Mouse (Mus musculus) C2C12 (cell line): ENCODE data around the gene Cfap97d1. TPM values are rescaled to one million over a fixed set of nuclear protein-coding genes. Genes with fewer than 3 reads are reported as not detected.

Experiments
- H3K27me3 ChIP-seq: one replicate; pipeline ENCODE4 v1.6.1; 2011; ENCODE audit not compliant: control insufficient read depth, insufficient read depth, insufficient read length
- H3K36me3 ChIP-seq: one replicate; pipeline ENCODE4 v1.6.1; 2011; ENCODE audit not compliant: control insufficient read depth, insufficient read depth
- H3K4me3 ChIP-seq: one replicate; pipeline ENCODE4 v1.5.1; 2011; ENCODE audit warnings: mild to moderate bottlenecking, control low read depth; ENCODE audit not compliant: poor library complexity, insufficient read depth, severe bottlenecking
- H3K79me2 ChIP-seq: one replicate; pipeline ENCODE4 v1.6.1; 2011; ENCODE audit not compliant: control insufficient read depth, insufficient read depth
- H3K79me3 ChIP-seq: one replicate; pipeline ENCODE4 v1.6.1; 2011; ENCODE audit warnings: low read depth, control low read depth
- H3ac ChIP-seq: one replicate; pipeline ENCODE3; 2011; ENCODE audit warnings: low read depth; ENCODE audit not compliant: control insufficient read depth, insufficient read length
- CEBPB ChIP-seq: IDR thresholded peaks from one replicate; pipeline ENCODE4 v1.6.1; 2011; ENCODE audit warnings: low read depth, mild to moderate bottlenecking, control low read depth, moderate library complexity
- CTCF ChIP-seq: IDR thresholded peaks from one replicate; pipeline ENCODE4 v1.5.1; 2011; ENCODE audit not compliant: control insufficient read depth, insufficient read depth, insufficient read length
- FOSL1 ChIP-seq: IDR thresholded peaks from one replicate; pipeline ENCODE4 v1.8.0; 2011; ENCODE audit warnings: mild to moderate bottlenecking, low read length; ENCODE audit not compliant: poor library complexity, insufficient read depth, severe bottlenecking
- MAX ChIP-seq: IDR thresholded peaks from one replicate; pipeline ENCODE4 v1.6.1; 2011; ENCODE audit warnings: mild to moderate bottlenecking, control low read depth
- MYOD1 ChIP-seq: IDR thresholded peaks from one replicate; pipeline ENCODE4 v1.6.1; 2011; ENCODE audit warnings: low read depth; ENCODE audit not compliant: control insufficient read depth, insufficient read length
- MYOG ChIP-seq: IDR thresholded peaks from one replicate; pipeline ENCODE4 v1.6.1; 2011; ENCODE audit not compliant: control insufficient read depth, insufficient read length; ENCODE audit errors: extremely low read depth
- USF1 ChIP-seq: IDR thresholded peaks from one replicate; pipeline ENCODE4 v1.6.1; 2011; ENCODE audit warnings: low read depth, mild to moderate bottlenecking, control low read depth, moderate library complexity
- polyA plus RNA-seq: library from polyadenylated mRNA; unstranded; fragments of >200 nt; fragmentation: generic; extraction: Trizol; gene quantifications from one replicate; pipeline ENCODE4 v1.2.1, GENCODE M21; 2012; ENCODE audit warnings: missing spikeins

Cfap97d1 gene
- polyA plus RNA-seq, 1 experiment: not detected

- Histone ChIP-seq H3K4me3 (no peak overlapping the region), H3K79me3 (no peaks in the 10 kb centered on the region), H3ac (no peak overlapping the region), H3K79me2 (no peaks in the 10 kb centered on the region), H3K27me3 (peaks cover 26% of the 10 kb centered on the region), H3K36me3 (no peaks in the 10 kb centered on the region)
- peak; percentile 15 for TF ChIP-seq MYOD1
- no peak for TF ChIP-seq FOSL1
These were observed 39.3 kb downstream of the Cfap97d1 start for GRCm38 (mm10) chr11:102023406-102023805.

- Histone ChIP-seq H3K79me2 (no peaks in the 10 kb centered on the region), H3K4me3 (no peak overlapping the region), H3K27me3 (peaks cover 22% of the 10 kb centered on the region), H3K79me3 (no peaks in the 10 kb centered on the region), H3ac (no peak overlapping the region), H3K36me3 (no peaks in the 10 kb centered on the region)
- TF ChIP-seq MAX (no peak), USF1 (no peak), MYOD1 (no peak), FOSL1 (no peak), CEBPB (no peak), CTCF (no peak), MYOG (no peak)
These were observed 40.1 kb downstream of the Cfap97d1 start for GRCm38 (mm10) chr11:102024084-102024758.

GRCm38 (mm10) chr11:102024875-102025274, 40.8 kb downstream of the Cfap97d1 start:
- Histone ChIP-seq H3K27me3 (peaks cover 21% of the 10 kb centered on the region), H3K4me3 (no peak overlapping the region), H3K36me3 (no peaks in the 10 kb centered on the region), H3ac (no peak overlapping the region), H3K79me3 (no peaks in the 10 kb centered on the region), H3K79me2 (no peaks in the 10 kb centered on the region)
- TF ChIP-seq USF1: no peak
- no peak for TF ChIP-seq FOSL1
- no peak for TF ChIP-seq MAX

- H3ac ChIP-seq: no peak overlapping the region
- H3K4me3 ChIP-seq: no peak overlapping the region
- TF ChIP-seq MYOG: no peak
- TF ChIP-seq USF1: no peak
- no peak for TF ChIP-seq MAX
- TF ChIP-seq CEBPB: no peak
- no peak for TF ChIP-seq FOSL1
- no peak for TF ChIP-seq MYOD1
- no peak for TF ChIP-seq CTCF
- no peaks in the 10 kb centered on the region for H3K36me3 ChIP-seq
- H3K79me2 ChIP-seq: no peaks in the 10 kb centered on the region
- no peaks in the 10 kb centered on the region for H3K79me3 ChIP-seq
- H3K27me3 ChIP-seq: peaks cover 18% of the 10 kb centered on the region
These were observed 41.3 kb downstream of the Cfap97d1 start for GRCm38 (mm10) chr11:102025354-102025753.

GRCm38 (mm10) chr11:102025991-102026660, 42.0 kb downstream of the Cfap97d1 start:
- H3K36me3 ChIP-seq: no peaks in the 10 kb centered on the region
- no peak for TF ChIP-seq USF1
- no peak for TF ChIP-seq CTCF
- TF ChIP-seq MAX: no peak
- TF ChIP-seq FOSL1: no peak
- no peak for TF ChIP-seq CEBPB
- no peak for TF ChIP-seq MYOD1
- TF ChIP-seq MYOG: no peak
- H3K27me3 ChIP-seq: peaks cover 19% of the 10 kb centered on the region
- H3K79me2 ChIP-seq: no peaks in the 10 kb centered on the region
- H3K79me3 ChIP-seq: no peaks in the 10 kb centered on the region
- H3K4me3 ChIP-seq: peak overlapping the region; percentile 18
- H3ac ChIP-seq: peak overlapping the region; percentile 55
